Mouse (Mus musculus): ENCODE results near the gene Il23r. TPM values are rescaled to one million over a fixed set of nuclear protein-coding genes. Genes with fewer than 3 reads are reported as not detected.

The Il23r gene
- total and polyA plus RNA-seq, 3 experiments = 0.05 TPM; not detected in 2

GRCm38 (mm10) chr6:67415276-67415675 lies 76.4 kb downstream of the Il23r start:
- H3K9me3 ChIP-seq (replicated peaks) = no peaks in the 10 kb centered on the region
- TF ChIP-seq GATA2 (IDR thresholded peaks at IDR 0.05; ENCODE audit: borderline replicate concordance, low read depth, low read length) = no peak
- TF ChIP-seq GATA1 (IDR thresholded peaks at IDR 0.05; ENCODE audit: borderline replicate concordance, low read length) = no peak
- TF ChIP-seq CTCF (IDR thresholded peaks at IDR 0.05; ENCODE audit: low read depth, low read length) = no peak
- TF ChIP-seq TAL1 (conservative IDR thresholded peaks at IDR 0.05; ENCODE audit: low read depth, low read length) = no peak
- TF ChIP-seq POLR2AphosphoS5 (IDR thresholded peaks at IDR 0.05; ENCODE audit: insufficient replicate concordance, low read depth, low read length) = no peak
- H3K27me3 ChIP-seq (ENCODE audit: insufficient read depth, low read length) = no peaks in the 10 kb centered on the region; the same call in 1 of the 2 replicates
- no peak overlapping the region for H3K4me3 ChIP-seq (ENCODE audit: low read depth, low read length)
- DNase-seq (ENCODE audit: low spot score) (no peak), ATAC-seq (ENCODE audit: extremely low read depth, insufficient number of reproducible peaks, low FRiP score, poor library complexity, severe bottlenecking) (no peak)
- H3K4me1 ChIP-seq (ENCODE audit: insufficient read depth, low read depth, low read length) = no peaks in the 10 kb centered on the region
- no peaks in the 10 kb centered on the region for H3K36me3 ChIP-seq (replicated peaks)

- Histone ChIP-seq H3K27me3 (ENCODE audit: insufficient read depth, low read length) (no peaks in the 10 kb centered on the region; the same call in 1 of the 2 replicates), H3K4me1 (ENCODE audit: insufficient read depth, low read depth, low read length) (no peaks in the 10 kb centered on the region), H3K36me3 (replicated peaks) (no peaks in the 10 kb centered on the region), H3K4me3 (ENCODE audit: low read depth, low read length) (no peak overlapping the region), H3K9me3 (replicated peaks) (no peaks in the 10 kb centered on the region)
- ATAC-seq (ENCODE audit: extremely low read depth, insufficient number of reproducible peaks, low FRiP score, poor library complexity, severe bottlenecking) (no peak), DNase-seq (ENCODE audit: low spot score) (no peak)
- TF ChIP-seq CTCF (IDR thresholded peaks at IDR 0.05; ENCODE audit: low read depth, low read length) (no peak), GATA1 (IDR thresholded peaks at IDR 0.05; ENCODE audit: borderline replicate concordance, low read length) (no peak), GATA2 (IDR thresholded peaks at IDR 0.05; ENCODE audit: borderline replicate concordance, low read depth, low read length) (no peak), TAL1 (conservative IDR thresholded peaks at IDR 0.05; ENCODE audit: low read depth, low read length) (no peak), POLR2AphosphoS5 (IDR thresholded peaks at IDR 0.05; ENCODE audit: insufficient replicate concordance, low read depth, low read length) (no peak)
Observed at GRCm38 (mm10) chr6:67413378-67413777, 78.3 kb downstream of the Il23r start.

- Histone ChIP-seq H3K27me3 (ENCODE audit: insufficient read depth, low read length) (no peaks in the 10 kb centered on the region; the same call in 1 of the 2 replicates), H3K36me3 (replicated peaks) (no peaks in the 10 kb centered on the region), H3K4me1 (ENCODE audit: insufficient read depth, low read depth, low read length) (no peaks in the 10 kb centered on the region), H3K9me3 (replicated peaks) (no peaks in the 10 kb centered on the region), H3K4me3 (ENCODE audit: low read depth, low read length) (no peak overlapping the region)
- no peak for DNase-seq (ENCODE audit: low spot score)
- TF ChIP-seq CTCF (IDR thresholded peaks at IDR 0.05; ENCODE audit: low read depth, low read length) (no peak), POLR2AphosphoS5 (IDR thresholded peaks at IDR 0.05; ENCODE audit: insufficient replicate concordance, low read depth, low read length) (no peak), GATA2 (IDR thresholded peaks at IDR 0.05; ENCODE audit: borderline replicate concordance, low read depth, low read length) (no peak), GATA1 (IDR thresholded peaks at IDR 0.05; ENCODE audit: borderline replicate concordance, low read length) (no peak), TAL1 (conservative IDR thresholded peaks at IDR 0.05; ENCODE audit: low read depth, low read length) (no peak)
- ATAC-seq (ENCODE audit: extremely low read depth, insufficient number of reproducible peaks, low FRiP score, poor library complexity, severe bottlenecking) = no peak
Observed at GRCm38 (mm10) chr6:67405281-67405682, 86.4 kb downstream of the Il23r start.

GRCm38 (mm10) chr6:67399551-67399950 lies 92.1 kb downstream of the Il23r start:
- ATAC-seq (ENCODE audit: extremely low read depth, insufficient number of reproducible peaks, low FRiP score, poor library complexity, severe bottlenecking) (no peak), DNase-seq (ENCODE audit: low spot score) (no peak)
- Histone ChIP-seq H3K36me3 (replicated peaks) (no peaks in the 10 kb centered on the region), H3K4me1 (ENCODE audit: insufficient read depth, low read depth, low read length) (no peaks in the 10 kb centered on the region), H3K27me3 (ENCODE audit: insufficient read depth, low read length) (no peaks in the 10 kb centered on the region), H3K4me3 (ENCODE audit: low read depth, low read length) (no peak overlapping the region), H3K9me3 (replicated peaks) (no peaks in the 10 kb centered on the region)
- no peak for TF ChIP-seq GATA2 (IDR thresholded peaks at IDR 0.05; ENCODE audit: borderline replicate concordance, low read depth, low read length)
- TF ChIP-seq GATA1 (IDR thresholded peaks at IDR 0.05; ENCODE audit: borderline replicate concordance, low read length) = no peak
- no peak for TF ChIP-seq CTCF (IDR thresholded peaks at IDR 0.05; ENCODE audit: low read depth, low read length)
- TF ChIP-seq POLR2AphosphoS5 (IDR thresholded peaks at IDR 0.05; ENCODE audit: insufficient replicate concordance, low read depth, low read length) = no peak
- no peak for TF ChIP-seq TAL1 (conservative IDR thresholded peaks at IDR 0.05; ENCODE audit: low read depth, low read length)

- TF ChIP-seq GATA1 (IDR thresholded peaks at IDR 0.05; ENCODE audit: borderline replicate concordance, low read length) (no peak), CTCF (IDR thresholded peaks at IDR 0.05; ENCODE audit: low read depth, low read length) (no peak), TAL1 (conservative IDR thresholded peaks at IDR 0.05; ENCODE audit: low read depth, low read length) (no peak), POLR2AphosphoS5 (IDR thresholded peaks at IDR 0.05; ENCODE audit: insufficient replicate concordance, low read depth, low read length) (no peak), GATA2 (IDR thresholded peaks at IDR 0.05; ENCODE audit: borderline replicate concordance, low read depth, low read length) (no peak)
- no peaks in the 10 kb centered on the region for H3K36me3 ChIP-seq (replicated peaks)
- peak; percentile 4 for DNase-seq (ENCODE audit: low spot score)
- H3K4me3 ChIP-seq (ENCODE audit: low read depth, low read length) = peak within 1 kb of the TSS; percentile 49; the same call in 1 of the 2 replicates
- H3K4me1 ChIP-seq (ENCODE audit: insufficient read depth, low read depth, low read length) = peaks cover 10% of the 10 kb centered on the region
- 0 out of 2 replicates have a peak, but pooled peaks cover 3% of the 10 kb centered on the region for H3K9me3 ChIP-seq (replicated peaks)
- peak; percentile 49 for ATAC-seq (ENCODE audit: extremely low read depth, insufficient number of reproducible peaks, low FRiP score, poor library complexity, severe bottlenecking)
- peaks cover 6% of the 10 kb centered on the region; the same call in 1 of the 2 replicates for H3K27me3 ChIP-seq (ENCODE audit: insufficient read depth, low read length)
Observed at GRCm38 (mm10) chr6:67375982-67376391, 115.7 kb downstream of the Il23r start, which contains the start of gene Il12rb2. Il12rb2 (minus strand) TSS chr6:67376188.

Other genes starting within 250 kb of the Il23r start
- gene Il12rb2, start 115.7 kb downstream of the Il23r start, total RNA-seq (2014; fragmentation: Nextera tagmentation) = 3.1 and 4.7 TPM in 2 replicates
- gene Il12rb2, start 115.7 kb downstream of the Il23r start, total RNA-seq (2017) = 0.27 and 0.29 TPM in 2 replicates
- 0.10 and 0.15 TPM in 2 replicates for gene Il12rb2, start 115.7 kb downstream of the Il23r start, polyA plus RNA-seq (2012)
- gene Tacstd2, start 43.9 kb upstream of the Il23r start, total RNA-seq (2014; fragmentation: Nextera tagmentation) = not detected in 2 replicates
- 0.06 TPM in 1 of 2 replicates, not detected in the other for gene Tacstd2, start 43.9 kb upstream of the Il23r start, total RNA-seq (2017)
- not detected in 2 replicates for gene Tacstd2, start 43.9 kb upstream of the Il23r start, polyA plus RNA-seq (2012)

Measured in G1E (cell line).